Mouse (Mus musculus) hindbrain, postnatal 0 days (tissue): ENCODE measurements at regions not wholly inside any gene's neighbourhood (a gene's known extent, or its start where the extent isn't known, plus 50 kb on each side); places are given as distances from the start of the nearest gene placed in this dataset.

Source experiments
- ATAC-seq: fragments of 200-750 bp; cut with Nextera tagmentation; 2 replicates; pipeline ENCODE4 v1.8.0; 2017; ENCODE audit warnings: mild to moderate bottlenecking, moderate TSS enrichment, moderate library complexity
- DNase-seq: peaks from one replicate; pipeline ENCODE4 v3.0.0-alpha.2; 2015; ENCODE audit warnings: low spot score
- H3K27ac ChIP-seq: fragments of 300-500 bp; sonication (generic); 2 replicates; pipeline ENCODE4 v1.5.1; 2014; ENCODE audit warnings: mild to moderate bottlenecking
- H3K27me3 ChIP-seq: fragments of 300-500 bp; sonication (generic); 2 replicates; pipeline ENCODE4 v1.6.1; 2014; ENCODE audit warnings: low read length, mixed read lengths; ENCODE audit not compliant: insufficient read depth
- H3K36me3 ChIP-seq: fragments of 300-500 bp; sonication (generic); 2 replicates; pipeline ENCODE4 v1.6.1; 2014; ENCODE audit warnings: low read length, mixed read lengths; ENCODE audit not compliant: insufficient read depth
- H3K4me1 ChIP-seq: fragments of 300-500 bp; sonication (generic); 2 replicates; pipeline ENCODE4 v1.6.1; 2014; ENCODE audit warnings: antibody characterized with exemption, low read length, mixed read lengths; ENCODE audit not compliant: insufficient read depth
- H3K4me2 ChIP-seq: fragments of 300-500 bp; sonication (generic); 2 replicates; pipeline ENCODE4 v1.6.1; 2014; ENCODE audit warnings: low read depth, mild to moderate bottlenecking, low read length, moderate library complexity, mixed read lengths
- H3K4me3 ChIP-seq: fragments of 300-500 bp; sonication (generic); 2 replicates; pipeline ENCODE4 v1.5.1; 2014; ENCODE audit warnings: low read length
- H3K9ac ChIP-seq: fragments of 300-500 bp; sonication (generic); replicated peaks from 2 replicates; pipeline ENCODE4 v1.6.1; 2014; ENCODE audit warnings: mild to moderate bottlenecking, low read length, moderate library complexity, mixed read lengths
- H3K9me3 ChIP-seq: fragments of 300-500 bp; sonication (generic); 2 replicates; pipeline ENCODE4 v1.6.1; 2016; ENCODE audit warnings: low read length, mixed read lengths
- CTCF ChIP-seq: IDR thresholded peaks from 2 replicates; pipeline ENCODE4 v1.5.1; 2016; ENCODE audit warnings: antibody characterized with exemption, control low read depth, low read depth
- WGBS: fragments of 180-500 bp; shearing (Covaris S2); extraction: QIAGEN DNeasy Blood & Tissue Kit; methylation state at CpG from one replicate; pipeline ENCODE4 v1.1.7; 2014; 5-methylcytosine and 5-hydroxymethylcytosine counted together

GRCm38 (mm10) chr3:41171772-41172171 is 88.9 kb upstream of the Pgrmc2 start:
- no peak for TF ChIP-seq CTCF
- ATAC-seq (no peak), DNase-seq (no peak)
- Histone ChIP-seq H3K36me3 (no peaks in the 10 kb centered on the region), H3K9ac (no peak overlapping the region), H3K27ac (no peak overlapping the region), H3K4me2 (no peak overlapping the region), H3K27me3 (no peaks in the 10 kb centered on the region), H3K9me3 (no peaks in the 10 kb centered on the region), H3K4me1 (no peaks in the 10 kb centered on the region), H3K4me3 (no peak overlapping the region)
- 91% methylated on average over 4 of the region's 4 CpGs for WGBS

DNA sequence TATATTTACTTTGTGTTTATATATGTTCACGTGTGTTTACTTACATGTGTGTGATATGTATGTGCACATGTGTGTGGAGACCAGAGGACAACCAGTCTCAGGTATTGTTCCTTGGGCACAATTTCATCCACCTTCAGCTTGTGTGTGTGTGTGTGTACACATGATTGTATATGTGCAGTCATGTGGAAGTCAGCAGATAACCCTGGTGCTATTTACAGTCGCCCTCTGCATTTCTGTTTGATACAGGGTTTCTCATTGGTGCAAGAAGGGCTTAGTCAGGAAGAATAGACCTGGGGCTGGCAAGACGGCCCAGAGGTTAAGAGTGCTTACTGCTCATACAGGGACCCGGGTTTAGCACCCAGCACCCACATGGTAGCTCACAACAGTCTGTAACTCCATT is 88.5 kb upstream of the Pgrmc2 start:
- 88% methylated on average over 4 of the region's 4 CpGs for WGBS
- Histone ChIP-seq H3K27ac (no peak overlapping the region), H3K4me1 (no peaks in the 10 kb centered on the region), H3K9me3 (no peaks in the 10 kb centered on the region), H3K4me3 (no peak overlapping the region), H3K27me3 (no peaks in the 10 kb centered on the region), H3K36me3 (no peaks in the 10 kb centered on the region), H3K4me2 (no peak overlapping the region), H3K9ac (no peak overlapping the region)
- no peak for TF ChIP-seq CTCF
- ATAC-seq (no peak), DNase-seq (no peak)

DNA sequence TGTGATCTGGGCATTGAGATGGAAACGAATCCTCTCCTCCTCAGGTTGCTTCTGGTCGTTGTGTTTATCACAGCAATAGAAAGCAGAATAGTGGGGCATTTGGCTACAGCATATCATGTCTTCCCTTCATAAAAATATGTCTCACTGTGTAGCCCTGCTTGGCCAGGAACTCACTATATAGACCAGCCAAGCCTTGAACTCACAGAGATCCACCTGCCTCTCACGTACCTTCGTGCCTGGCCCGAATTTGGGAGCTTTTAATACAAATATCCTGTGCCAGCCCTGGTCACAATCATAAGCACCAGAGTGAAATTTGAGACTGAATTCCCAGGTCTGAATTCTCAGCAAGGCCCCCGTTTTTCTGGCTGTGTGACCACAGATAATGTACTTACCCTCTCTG is 87.7 kb upstream of the Pgrmc2 start:
- DNase-seq (no peak), ATAC-seq (no peak)
- Histone ChIP-seq H3K4me3 (no peak overlapping the region), H3K27me3 (no peaks in the 10 kb centered on the region), H3K4me2 (no peak overlapping the region), H3K4me1 (no peaks in the 10 kb centered on the region), H3K36me3 (no peaks in the 10 kb centered on the region), H3K9ac (no peak overlapping the region), H3K27ac (no peak overlapping the region), H3K9me3 (no peaks in the 10 kb centered on the region)
- no peak for TF ChIP-seq CTCF
- WGBS, result 79% methylated on average over 6 of the region's 6 CpGs

DNA sequence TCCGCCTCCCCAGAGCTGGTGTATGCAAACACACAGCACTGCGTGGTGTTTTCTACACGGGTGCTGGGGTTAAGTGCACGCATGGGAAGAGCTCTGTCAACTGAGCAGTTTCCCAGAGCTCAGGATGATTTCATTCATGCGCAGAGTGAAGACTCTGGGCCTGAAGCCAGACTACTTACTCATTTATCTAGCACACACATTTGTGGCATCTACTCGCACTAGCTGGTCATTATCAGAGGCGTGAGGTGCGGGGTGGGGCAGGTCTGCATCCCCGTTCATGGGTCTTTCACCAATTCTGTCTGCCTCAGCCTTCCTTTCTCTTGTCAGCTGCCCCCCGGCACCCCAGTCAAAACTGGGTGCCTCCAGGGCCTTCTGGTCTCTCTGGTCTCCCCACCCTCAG is 86.6 kb upstream of the Pgrmc2 start:
- WGBS, result 77% methylated on average over 10 of the region's 10 CpGs
- H3K9me3 ChIP-seq, result no peaks in the 10 kb centered on the region
- H3K27me3 ChIP-seq, result no peaks in the 10 kb centered on the region
- H3K4me2 ChIP-seq, result no peak overlapping the region
- H3K4me1 ChIP-seq, result no peaks in the 10 kb centered on the region
- no peak overlapping the region for H3K4me3 ChIP-seq
- ATAC-seq (no peak), DNase-seq (no peak)
- H3K9ac ChIP-seq, result no peak overlapping the region
- H3K27ac ChIP-seq, result no peak overlapping the region
- no peak for TF ChIP-seq CTCF
- H3K36me3 ChIP-seq, result no peaks in the 10 kb centered on the region

GRCm38 (mm10) chr3:41168181-41168967 is 85.5 kb upstream of the Pgrmc2 start:
- WGBS, result 89% methylated on average over 11 of the region's 11 CpGs

DNA sequence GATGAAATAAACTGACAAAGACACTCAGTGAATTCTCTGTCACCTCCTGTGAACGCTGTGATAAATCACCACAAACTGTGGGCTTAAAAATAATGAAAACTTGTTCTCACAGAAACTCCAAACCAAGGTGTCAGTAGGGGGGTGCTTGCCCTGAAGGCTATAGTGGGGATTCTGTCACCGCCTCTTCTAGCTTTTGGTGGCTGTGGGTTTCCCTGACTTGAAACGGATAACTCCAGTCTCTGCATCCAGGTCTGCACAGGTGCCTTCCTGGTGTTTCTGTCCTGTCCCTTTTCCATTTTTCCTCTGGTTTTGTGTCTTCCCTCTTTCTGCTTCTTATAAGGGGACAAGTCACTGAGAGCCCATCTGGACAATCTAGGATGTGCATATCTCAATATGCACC is 84.6 kb upstream of the Pgrmc2 start:
- no peaks in the 10 kb centered on the region for H3K36me3 ChIP-seq
- no peak overlapping the region for H3K9ac ChIP-seq
- H3K4me3 ChIP-seq, result no peak overlapping the region
- no peak for TF ChIP-seq CTCF
- H3K27ac ChIP-seq, result no peak overlapping the region
- H3K4me2 ChIP-seq, result no peak overlapping the region
- no peaks in the 10 kb centered on the region for H3K27me3 ChIP-seq
- no peaks in the 10 kb centered on the region for H3K4me1 ChIP-seq
- H3K9me3 ChIP-seq, result no peaks in the 10 kb centered on the region
- ATAC-seq (no peak), DNase-seq (no peak)
- WGBS, result 93% methylated on average over 3 of the region's 3 CpGs

More at GRCm38 (mm10) chr3:41168181-41168967, 85.5 kb upstream of the Pgrmc2 start:
- Histone ChIP-seq H3K27ac (no peak overlapping the region), H3K9me3 (no peaks in the 10 kb centered on the region), H3K36me3 (no peaks in the 10 kb centered on the region), H3K27me3 (no peaks in the 10 kb centered on the region), H3K9ac (no peak overlapping the region), H3K4me1 (no peaks in the 10 kb centered on the region), H3K4me3 (no peak overlapping the region), H3K4me2 (no peak overlapping the region)
- no peak for DNase-seq
- ATAC-seq, result no peak
- peak; percentile 41 for TF ChIP-seq CTCF

DNA sequence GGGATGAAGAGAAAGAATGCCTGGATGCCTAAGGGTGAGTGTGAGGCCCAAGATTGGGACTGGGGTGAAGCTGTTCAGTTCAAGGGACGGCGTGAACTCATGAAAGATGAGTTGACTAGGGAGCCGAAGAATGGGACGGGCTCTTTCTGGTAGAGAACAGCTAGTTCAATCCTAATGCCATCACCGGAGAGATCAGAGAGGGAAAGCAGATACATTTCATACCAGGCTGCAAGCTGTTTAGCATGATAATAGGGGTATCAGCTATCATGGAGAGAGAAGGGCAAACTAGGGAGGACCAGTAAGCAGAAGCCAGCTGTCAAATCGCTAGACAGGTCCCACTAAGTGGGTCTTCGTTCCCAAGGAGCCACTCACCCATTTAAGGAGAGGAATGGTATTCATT is 81.9 kb upstream of the Pgrmc2 start:
- WGBS, result 83% methylated on average over 7 of the region's 7 CpGs
- no peak for DNase-seq

More for the DNA sequence above, 81.9 kb upstream of the Pgrmc2 start:
- no peak for ATAC-seq
- Histone ChIP-seq H3K4me1 (no peaks in the 10 kb centered on the region), H3K36me3 (no peaks in the 10 kb centered on the region), H3K27ac (no peak overlapping the region), H3K4me3 (no peak overlapping the region), H3K4me2 (no peak overlapping the region), H3K9ac (no peak overlapping the region), H3K9me3 (no peaks in the 10 kb centered on the region; the same call in 1 of the 2 replicates), H3K27me3 (no peaks in the 10 kb centered on the region)
- no peak for TF ChIP-seq CTCF
